Mouse (Mus musculus): Measurements from ENCODE around the gene Ctnnd1. TPM values are rescaled to one million over a fixed set of nuclear protein-coding genes. Genes with fewer than 3 reads are reported as not detected.
A peak's percentile ranks its signal among the peaks of the same experiment; 100 is the strongest.

Gene Ctnnd1
- polyA plus RNA-seq, 1 experiment from 2014 or later = 37.5 TPM

DNA sequence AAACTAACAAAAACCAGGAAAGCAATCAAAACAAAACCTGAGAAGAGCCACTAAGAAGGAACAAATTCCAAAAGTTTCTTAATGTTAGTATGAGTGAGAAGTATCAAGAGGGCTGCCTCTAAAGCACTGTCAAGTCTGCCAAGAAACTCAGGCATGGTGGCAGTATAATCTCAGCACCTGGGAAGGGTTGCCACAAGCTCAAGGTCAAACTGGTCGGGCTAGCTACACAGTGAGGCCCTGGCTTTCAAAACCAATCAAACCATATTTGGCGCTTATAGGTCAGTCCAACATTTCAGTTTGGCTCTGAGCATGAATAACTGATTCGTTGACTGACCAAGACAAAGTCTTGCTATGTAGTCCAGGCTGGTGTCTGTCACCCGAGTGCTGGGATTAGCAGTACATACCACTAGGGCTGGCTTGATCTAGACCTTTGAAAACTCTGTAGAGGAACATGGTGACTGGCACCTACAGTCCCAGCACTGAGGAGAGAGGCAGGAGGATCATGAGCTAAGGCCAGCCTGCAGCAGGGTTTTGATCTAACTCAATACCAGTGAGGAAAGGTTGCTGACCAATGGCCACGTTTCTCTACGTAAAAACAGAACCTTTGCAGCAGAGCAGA, 51.2 kb downstream of the Ctnnd1 start:
- 92% methylated on average over 6 of the region's 6 CpGs for WGBS

DNA sequence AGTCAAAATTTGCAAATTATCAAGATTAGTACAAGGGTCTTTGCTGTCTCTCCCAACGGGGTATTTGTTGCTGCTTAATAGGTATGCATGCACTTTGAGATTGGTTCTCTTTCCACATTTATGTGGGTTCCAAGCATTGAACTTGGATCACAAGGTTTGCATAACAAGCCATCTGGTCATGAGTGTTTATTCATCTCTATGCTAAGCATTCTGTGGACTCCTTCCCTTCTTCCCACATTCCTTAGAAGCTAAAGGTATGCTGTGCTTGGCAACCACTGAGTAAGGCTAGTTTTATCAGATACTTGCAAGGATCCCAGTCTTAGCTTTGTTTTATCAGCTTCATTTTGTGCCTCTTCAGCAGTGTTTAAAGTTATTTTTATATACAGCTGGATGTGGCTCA, 53.4 kb downstream of the Ctnnd1 start:
- Histone ChIP-seq H3K27me3 (ENCODE audit: control insufficient read depth, insufficient read depth, low read length) (no peaks in the 10 kb centered on the region), H3K4me3 (ENCODE audit: low read depth, low read length) (no peak overlapping the region), H3K4me2 (ENCODE audit: low read depth) (no peak overlapping the region), H3K36me3 (ENCODE audit: control insufficient read depth, insufficient read depth, low read length) (peaks cover 4% of the 10 kb centered on the region), H3K27ac (ENCODE audit: low read depth, low read length) (no peak overlapping the region), H3K4me1 (ENCODE audit: control insufficient read depth, insufficient read depth, low read length) (no peaks in the 10 kb centered on the region), H3K9ac (ENCODE audit: low read length) (no peak overlapping the region), H3K9me3 (ENCODE audit: control insufficient read depth, low read length) (no peaks in the 10 kb centered on the region)
- WGBS = 92% methylated on average over 1 of the region's 1 CpGs
- ATAC-seq (ENCODE audit: insufficient read depth, low FRiP score, low TSS enrichment) (no peak), DNase-seq (ENCODE audit: low spot score) (no peak)

More for the DNA sequence above, 51.2 kb downstream of the Ctnnd1 start:
- Histone ChIP-seq H3K9ac (ENCODE audit: low read length) (no peak overlapping the region), H3K4me2 (ENCODE audit: low read depth) (no peak overlapping the region), H3K27ac (ENCODE audit: low read depth, low read length) (no peak overlapping the region), H3K27me3 (ENCODE audit: control insufficient read depth, insufficient read depth, low read length) (no peaks in the 10 kb centered on the region), H3K9me3 (ENCODE audit: control insufficient read depth, low read length) (no peaks in the 10 kb centered on the region), H3K4me1 (ENCODE audit: control insufficient read depth, insufficient read depth, low read length) (no peaks in the 10 kb centered on the region), H3K36me3 (ENCODE audit: control insufficient read depth, insufficient read depth, low read length) (peaks cover 4% of the 10 kb centered on the region), H3K4me3 (ENCODE audit: low read depth, low read length) (no peak overlapping the region)
- ATAC-seq (ENCODE audit: insufficient read depth, low FRiP score, low TSS enrichment) = no peak
- no peak for DNase-seq (ENCODE audit: low spot score)

- DNase-seq (ENCODE audit: low spot score) (no peak), ATAC-seq (ENCODE audit: insufficient read depth, low FRiP score, low TSS enrichment) (no peak)
- Histone ChIP-seq H3K4me2 (ENCODE audit: low read depth) (no peak overlapping the region), H3K9ac (ENCODE audit: low read length) (no peak overlapping the region), H3K27me3 (ENCODE audit: control insufficient read depth, insufficient read depth, low read length) (no peaks in the 10 kb centered on the region), H3K27ac (ENCODE audit: low read depth, low read length) (no peak overlapping the region), H3K4me3 (ENCODE audit: low read depth, low read length) (no peak overlapping the region), H3K4me1 (ENCODE audit: control insufficient read depth, insufficient read depth, low read length) (no peaks in the 10 kb centered on the region), H3K9me3 (ENCODE audit: control insufficient read depth, low read length) (no peaks in the 10 kb centered on the region), H3K36me3 (ENCODE audit: control insufficient read depth, insufficient read depth, low read length) (no peaks in the 10 kb centered on the region)
- WGBS = 90% methylated on average over 8 of the region's 8 CpGs
Measured at GRCm38 (mm10) chr2:84592801-84593200, 57.8 kb downstream of the Ctnnd1 start.

- no peak overlapping the region for H3K9ac ChIP-seq (ENCODE audit: low read length)
- H3K4me2 ChIP-seq (ENCODE audit: low read depth) = no peak overlapping the region
- no peaks in the 10 kb centered on the region for H3K4me1 ChIP-seq (ENCODE audit: control insufficient read depth, insufficient read depth, low read length)
- 89% methylated on average over 8 of the region's 8 CpGs for WGBS
- H3K27ac ChIP-seq (ENCODE audit: low read depth, low read length) = no peak overlapping the region
- DNase-seq (ENCODE audit: low spot score) (no peak), ATAC-seq (ENCODE audit: insufficient read depth, low FRiP score, low TSS enrichment) (no peak)
- H3K36me3 ChIP-seq (ENCODE audit: control insufficient read depth, insufficient read depth, low read length) = no peaks in the 10 kb centered on the region
- H3K4me3 ChIP-seq (ENCODE audit: low read depth, low read length) = no peak overlapping the region
- no peaks in the 10 kb centered on the region for H3K27me3 ChIP-seq (ENCODE audit: control insufficient read depth, insufficient read depth, low read length)
- H3K9me3 ChIP-seq (ENCODE audit: control insufficient read depth, low read length) = no peaks in the 10 kb centered on the region
Measured at GRCm38 (mm10) chr2:84585700-84586099, 64.9 kb downstream of the Ctnnd1 start.

GRCm38 (mm10) chr2:84582286-84582685, 68.3 kb downstream of the Ctnnd1 start:
- Histone ChIP-seq H3K9me3 (ENCODE audit: control insufficient read depth, low read length) (no peaks in the 10 kb centered on the region), H3K36me3 (ENCODE audit: control insufficient read depth, insufficient read depth, low read length) (no peaks in the 10 kb centered on the region)
- ATAC-seq (ENCODE audit: insufficient read depth, low FRiP score, low TSS enrichment) = no peak

GRCm38 (mm10) chr2:84581208-84581607, 69.4 kb downstream of the Ctnnd1 start:
- ATAC-seq (ENCODE audit: insufficient read depth, low FRiP score, low TSS enrichment) = no peak
- H3K36me3 ChIP-seq (ENCODE audit: control insufficient read depth, insufficient read depth, low read length) = no peaks in the 10 kb centered on the region
- H3K27me3 ChIP-seq (ENCODE audit: control insufficient read depth, insufficient read depth, low read length) = no peaks in the 10 kb centered on the region
- H3K9me3 ChIP-seq (ENCODE audit: control insufficient read depth, low read length) = no peaks in the 10 kb centered on the region
- 93% methylated on average over 2 of the region's 3 CpGs for WGBS
- H3K4me1 ChIP-seq (ENCODE audit: control insufficient read depth, insufficient read depth, low read length) = no peaks in the 10 kb centered on the region
- DNase-seq (ENCODE audit: low spot score) = no peak
- no peak overlapping the region for H3K4me3 ChIP-seq (ENCODE audit: low read depth, low read length)
- H3K9ac ChIP-seq (ENCODE audit: low read length) = no peak overlapping the region
- H3K4me2 ChIP-seq (ENCODE audit: low read depth) = no peak overlapping the region
- H3K27ac ChIP-seq (ENCODE audit: low read depth, low read length) = no peak overlapping the region

More at GRCm38 (mm10) chr2:84582286-84582685, 68.3 kb downstream of the Ctnnd1 start:
- no peak for DNase-seq (ENCODE audit: low spot score)
- 87% methylated on average over 5 of the region's 5 CpGs for WGBS
- Histone ChIP-seq H3K4me2 (ENCODE audit: low read depth) (no peak overlapping the region), H3K4me3 (ENCODE audit: low read depth, low read length) (no peak overlapping the region), H3K9ac (ENCODE audit: low read length) (no peak overlapping the region), H3K27me3 (ENCODE audit: control insufficient read depth, insufficient read depth, low read length) (no peaks in the 10 kb centered on the region), H3K4me1 (ENCODE audit: control insufficient read depth, insufficient read depth, low read length) (no peaks in the 10 kb centered on the region), H3K27ac (ENCODE audit: low read depth, low read length) (no peak overlapping the region)

DNA sequence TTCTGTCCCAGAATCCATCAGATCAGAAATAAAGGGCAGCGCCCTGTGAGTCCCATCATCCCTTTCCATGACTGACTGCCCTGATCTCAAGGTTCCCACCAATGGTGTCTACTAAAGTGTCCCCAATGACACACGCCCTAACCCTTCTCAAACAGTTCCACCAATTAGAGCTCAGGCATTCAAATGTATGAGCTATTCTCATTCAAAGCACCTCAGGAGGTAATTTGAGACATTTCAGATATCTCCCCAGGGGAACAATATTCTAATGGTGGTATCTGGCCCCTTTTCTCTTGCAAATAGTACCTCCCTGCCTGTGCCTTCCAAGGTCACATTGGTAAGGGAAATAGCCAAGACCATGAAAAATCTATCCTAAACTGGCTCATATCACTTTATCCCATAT, 71.3 kb downstream of the Ctnnd1 start:
- no peak overlapping the region for H3K9ac ChIP-seq (ENCODE audit: low read length)
- H3K27me3 ChIP-seq (ENCODE audit: control insufficient read depth, insufficient read depth, low read length) = no peaks in the 10 kb centered on the region
- no peaks in the 10 kb centered on the region for H3K9me3 ChIP-seq (ENCODE audit: control insufficient read depth, low read length)
- no peak for ATAC-seq (ENCODE audit: insufficient read depth, low FRiP score, low TSS enrichment)
- no peaks in the 10 kb centered on the region for H3K36me3 ChIP-seq (ENCODE audit: control insufficient read depth, insufficient read depth, low read length)
- DNase-seq (ENCODE audit: low spot score) = no peak
- no peak overlapping the region for H3K4me2 ChIP-seq (ENCODE audit: low read depth)
- H3K4me1 ChIP-seq (ENCODE audit: control insufficient read depth, insufficient read depth, low read length) = no peaks in the 10 kb centered on the region
- no peak overlapping the region for H3K4me3 ChIP-seq (ENCODE audit: low read depth, low read length)
- no peak overlapping the region for H3K27ac ChIP-seq (ENCODE audit: low read depth, low read length)
- whole genome bisulfite sequencing = 92% methylated on average over 2 of the region's 2 CpGs

DNA sequence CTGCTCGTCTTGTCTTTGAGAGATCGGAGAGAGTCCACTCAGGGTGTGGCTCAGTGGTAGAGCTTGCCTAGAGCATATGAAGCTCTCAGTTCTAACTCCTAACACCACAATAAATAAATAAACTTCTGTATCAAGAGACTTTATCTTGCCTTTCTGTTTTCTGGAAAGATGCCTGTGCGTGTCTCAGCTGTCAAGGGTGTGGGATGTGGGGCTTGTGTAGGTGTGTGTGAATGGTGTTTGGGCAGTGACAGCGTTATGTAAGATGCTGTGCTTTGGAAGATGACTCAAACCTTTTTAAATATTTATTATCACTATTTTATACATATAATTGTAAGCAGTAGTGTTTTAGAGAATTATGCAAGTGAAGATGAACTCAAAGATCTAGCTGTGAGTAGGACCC, 76.4 kb downstream of the Ctnnd1 start:
- no peak for ATAC-seq (ENCODE audit: insufficient read depth, low FRiP score, low TSS enrichment)
- Histone ChIP-seq H3K36me3 (ENCODE audit: control insufficient read depth, insufficient read depth, low read length) (no peaks in the 10 kb centered on the region), H3K27me3 (ENCODE audit: control insufficient read depth, insufficient read depth, low read length) (no peaks in the 10 kb centered on the region), H3K4me3 (ENCODE audit: low read depth, low read length) (no peak overlapping the region), H3K4me2 (ENCODE audit: low read depth) (no peak overlapping the region), H3K27ac (ENCODE audit: low read depth, low read length) (no peak overlapping the region), H3K4me1 (ENCODE audit: control insufficient read depth, insufficient read depth, low read length) (no peaks in the 10 kb centered on the region), H3K9me3 (ENCODE audit: control insufficient read depth, low read length) (no peaks in the 10 kb centered on the region), H3K9ac (ENCODE audit: low read length) (no peak overlapping the region)
- 94% methylated on average over 4 of the region's 4 CpGs for WGBS
- no peak for DNase-seq (ENCODE audit: low spot score)

DNA sequence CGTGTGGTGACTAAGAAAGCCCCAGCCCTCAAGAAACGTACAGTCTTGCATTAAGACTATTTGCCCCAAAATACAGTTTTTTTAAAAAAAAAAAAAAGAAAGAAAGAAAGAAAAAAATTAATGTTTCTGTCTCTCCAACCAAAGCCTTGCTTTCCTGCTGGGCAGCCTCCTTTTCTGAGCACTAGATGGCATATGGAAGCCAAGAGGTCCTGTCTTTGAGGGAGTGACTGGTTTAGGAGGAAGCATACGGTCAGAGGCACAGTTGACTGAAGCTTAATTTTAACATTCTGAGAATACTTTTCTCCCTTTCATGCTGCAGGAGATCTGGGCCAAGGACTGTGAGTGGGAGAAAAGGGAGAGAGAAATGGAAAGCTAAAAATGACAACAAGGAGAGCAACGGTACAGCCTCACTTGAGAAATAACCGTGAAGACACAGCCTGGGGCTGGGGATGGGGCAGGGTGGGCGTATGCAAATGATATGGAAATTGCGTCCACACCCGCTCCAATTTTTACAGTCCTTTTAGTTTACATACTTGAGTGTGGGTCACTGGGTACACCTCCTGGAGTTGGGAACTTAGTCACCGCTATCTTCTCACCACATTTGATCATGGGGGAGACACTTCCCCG, 93.6 kb downstream of the Ctnnd1 start:
- H3K9me3 ChIP-seq (ENCODE audit: control insufficient read depth, low read length) = no peaks in the 10 kb centered on the region
- WGBS = 48% methylated on average over 10 of the region's 10 CpGs
- no peak overlapping the region for H3K27ac ChIP-seq (ENCODE audit: low read depth, low read length)
- DNase-seq (ENCODE audit: low spot score) (peak; percentile 22), ATAC-seq (ENCODE audit: insufficient read depth, low FRiP score, low TSS enrichment) (no peak)
- no peak overlapping the region for H3K4me3 ChIP-seq (ENCODE audit: low read depth, low read length)
- H3K4me1 ChIP-seq (ENCODE audit: control insufficient read depth, insufficient read depth, low read length) = no peaks in the 10 kb centered on the region
- H3K36me3 ChIP-seq (ENCODE audit: control insufficient read depth, insufficient read depth, low read length) = no peaks in the 10 kb centered on the region
- H3K27me3 ChIP-seq (ENCODE audit: control insufficient read depth, insufficient read depth, low read length) = no peaks in the 10 kb centered on the region
- H3K4me2 ChIP-seq (ENCODE audit: low read depth) = no peak overlapping the region
- H3K9ac ChIP-seq (ENCODE audit: low read length) = no peak overlapping the region

All from neural tube, embryonic 11.5 days (tissue).